Mouse (Mus musculus) lung, postnatal 10 days (tissue): Measurements from ENCODE around the gene Slc1a2.

Experiments
- DNase-seq: peaks from one replicate; pipeline ENCODE4 v3.0.0; 2021

Gene Slc1a2

DNA sequence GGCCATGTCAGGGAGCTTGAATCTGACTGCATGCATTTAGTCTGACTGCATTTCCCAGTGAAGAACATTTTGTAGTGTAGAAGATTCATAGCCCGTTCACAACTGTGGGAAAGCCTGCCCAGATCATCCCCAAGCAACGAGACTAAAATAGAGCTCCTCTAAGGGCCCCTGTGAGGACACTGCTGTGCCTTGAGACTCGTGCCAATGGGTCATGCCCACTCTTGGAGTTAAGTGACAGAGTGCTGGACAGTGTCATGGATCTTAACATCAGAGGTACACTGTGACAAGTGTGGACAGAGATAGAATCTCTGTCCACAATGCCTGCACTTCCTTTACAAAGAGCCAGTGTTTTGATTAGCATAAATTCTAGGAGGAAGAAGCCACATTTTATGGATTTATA lies 109.8 kb downstream of the Slc1a2 start:
- DNase-seq, result no peak

DNA sequence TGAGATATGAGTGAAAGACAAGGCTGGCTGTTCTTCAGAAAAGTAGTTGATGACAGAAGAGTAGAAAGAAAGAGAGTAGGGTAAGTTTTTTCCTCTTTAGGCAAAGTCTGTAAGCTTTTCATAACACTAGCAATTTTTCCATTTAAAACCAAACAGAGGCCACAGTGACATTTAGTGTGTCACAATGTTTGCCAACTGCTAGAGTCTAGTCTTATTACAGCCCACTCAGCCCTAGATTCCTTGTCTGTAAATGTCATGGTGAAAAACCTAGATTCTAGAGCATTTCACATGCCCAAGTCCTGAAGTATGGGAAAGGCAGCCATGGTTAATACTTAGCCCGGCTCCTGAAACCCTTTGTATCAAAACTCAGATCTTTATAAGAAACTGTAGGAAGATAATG lies 112.8 kb downstream of the Slc1a2 start:
- no peak for DNase-seq

DNA sequence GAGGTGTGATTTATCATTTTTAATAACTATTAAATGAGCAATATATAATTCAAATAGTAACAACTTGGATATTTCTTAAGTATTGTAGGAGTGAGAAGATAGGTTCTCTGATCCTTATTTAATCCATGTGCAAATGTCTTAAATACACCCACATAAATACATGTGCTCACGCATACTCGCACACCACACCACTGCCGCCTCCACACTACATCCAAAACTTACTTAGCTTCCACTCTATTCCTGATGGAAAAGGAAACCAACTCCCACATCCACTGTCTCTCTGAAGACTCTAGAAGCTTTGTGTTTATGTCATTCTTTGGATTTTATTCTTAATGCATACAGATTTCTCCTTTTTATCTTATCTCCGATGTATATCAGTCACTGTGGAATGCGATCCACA lies 113.8 kb downstream of the Slc1a2 start:
- no peak for DNase-seq

DNA sequence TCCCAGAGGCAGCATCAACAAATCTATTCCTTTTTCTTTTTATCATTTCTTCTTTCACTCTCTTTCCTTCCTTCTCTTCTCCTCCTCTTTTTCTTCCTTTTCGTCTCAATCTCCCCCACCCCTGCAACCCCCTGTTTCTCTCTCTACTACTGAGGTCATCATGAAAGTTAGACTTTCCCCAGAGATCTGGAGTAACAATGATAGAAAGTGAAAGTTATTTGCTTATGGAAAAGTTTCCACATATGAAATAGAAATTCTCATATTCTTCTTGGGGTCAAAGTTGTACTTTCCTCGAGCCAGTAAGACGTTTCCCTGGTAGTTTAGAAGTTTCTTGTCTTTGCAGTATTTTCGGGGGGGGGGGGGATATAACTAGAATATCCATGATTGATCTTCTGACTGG lies 116.2 kb downstream of the Slc1a2 start:
- no peak for DNase-seq

DNA sequence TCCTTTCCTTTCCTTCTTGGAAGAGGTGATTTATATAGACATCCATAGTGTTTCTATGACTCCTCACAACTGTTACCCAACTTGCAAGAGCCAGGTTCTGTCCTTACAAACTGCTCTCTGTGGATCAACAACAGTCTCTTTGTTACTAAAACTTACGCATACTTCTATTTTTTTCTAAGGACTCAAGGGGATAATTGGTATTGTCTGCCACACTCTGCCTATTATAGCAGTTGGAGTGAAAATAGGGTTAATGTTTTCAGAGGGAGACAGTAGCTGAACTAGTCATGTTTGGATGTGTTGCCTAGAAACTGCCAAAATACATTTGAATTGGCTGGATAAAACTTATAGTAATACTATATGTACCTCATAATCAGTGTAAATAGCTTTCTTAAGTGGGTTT lies 117.1 kb downstream of the Slc1a2 start:
- DNase-seq, result no peak

DNA sequence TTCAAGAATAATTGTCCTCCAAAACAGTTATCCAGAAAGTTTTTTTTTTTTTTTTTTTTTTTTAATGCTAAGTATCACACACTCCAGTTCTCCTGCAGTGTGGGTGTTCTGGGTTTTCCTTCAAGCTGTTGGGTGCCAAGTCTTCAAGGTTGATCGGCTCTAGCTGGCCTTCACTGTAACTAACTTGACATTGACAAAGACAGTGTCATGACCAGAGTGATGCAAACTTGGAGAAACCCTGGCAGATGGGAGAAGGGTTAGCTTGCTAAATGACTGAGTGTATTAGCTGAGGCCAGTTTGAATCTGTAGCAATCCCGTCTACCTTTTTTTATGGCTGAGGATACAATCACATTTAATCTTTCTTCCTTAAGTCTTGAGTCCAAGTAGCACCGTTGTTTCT lies 119.7 kb downstream of the Slc1a2 start:
- DNase-seq, result no peak

DNA sequence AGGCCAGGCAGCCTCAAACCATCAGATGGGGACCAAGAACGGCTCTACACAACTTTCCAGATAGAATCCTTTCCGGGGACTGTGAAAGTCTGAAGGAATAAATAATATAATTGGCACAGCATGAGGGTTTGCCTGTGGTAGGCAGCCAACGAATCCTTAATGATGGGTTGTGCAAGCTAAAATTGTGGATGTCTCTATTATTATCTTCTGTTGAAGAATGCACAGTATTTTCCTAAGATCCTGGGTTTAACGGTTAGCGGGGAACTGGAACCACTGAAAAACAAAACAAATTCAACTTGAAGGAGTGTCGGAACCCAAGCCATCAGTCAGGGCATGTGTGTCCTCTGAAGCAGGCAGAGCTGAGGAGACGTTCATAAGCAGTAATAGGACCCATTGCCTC lies 124.3 kb downstream of the Slc1a2 start:
- DNase-seq, result peak; percentile 22

DNA sequence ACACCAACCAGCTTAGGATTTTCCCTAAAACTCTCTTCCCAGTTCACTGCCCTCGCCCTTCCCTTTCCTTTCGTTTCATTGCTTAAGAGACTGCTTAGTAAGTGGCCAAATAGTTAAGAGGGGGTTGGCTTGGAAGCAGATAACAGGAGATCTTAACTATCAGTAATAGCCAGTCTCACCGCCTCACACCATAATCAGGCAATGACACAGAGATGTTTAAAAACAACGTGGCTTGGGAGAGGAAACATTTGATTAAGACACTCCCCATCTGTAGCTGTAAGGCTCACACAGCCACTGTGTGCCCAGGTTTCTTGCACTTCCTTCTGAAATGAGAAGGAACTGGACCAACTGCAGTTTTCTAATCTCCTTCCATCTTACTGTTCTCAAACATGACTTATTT lies 127.2 kb downstream of the Slc1a2 start:
- DNase-seq, result no peak

DNA sequence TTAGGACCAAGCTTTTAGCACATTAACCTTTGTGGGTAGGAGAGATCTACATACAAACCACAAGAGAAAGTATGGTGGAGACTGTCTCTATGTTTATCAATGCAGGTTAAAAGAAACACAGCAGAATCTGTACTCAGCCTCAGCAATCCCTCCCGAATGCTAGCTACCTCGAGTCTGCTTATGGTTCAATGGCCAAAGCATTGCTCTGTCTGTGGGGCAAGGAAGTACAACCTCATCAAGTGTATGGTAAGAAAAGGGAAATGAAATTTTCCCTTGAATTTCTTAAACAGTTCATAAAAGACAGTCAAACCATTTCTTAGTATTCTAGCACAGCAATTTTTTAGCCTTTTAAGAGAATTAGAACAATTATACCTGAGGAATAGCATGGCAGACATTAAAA lies 133.2 kb downstream of the Slc1a2 start:
- no peak for DNase-seq

DNA sequence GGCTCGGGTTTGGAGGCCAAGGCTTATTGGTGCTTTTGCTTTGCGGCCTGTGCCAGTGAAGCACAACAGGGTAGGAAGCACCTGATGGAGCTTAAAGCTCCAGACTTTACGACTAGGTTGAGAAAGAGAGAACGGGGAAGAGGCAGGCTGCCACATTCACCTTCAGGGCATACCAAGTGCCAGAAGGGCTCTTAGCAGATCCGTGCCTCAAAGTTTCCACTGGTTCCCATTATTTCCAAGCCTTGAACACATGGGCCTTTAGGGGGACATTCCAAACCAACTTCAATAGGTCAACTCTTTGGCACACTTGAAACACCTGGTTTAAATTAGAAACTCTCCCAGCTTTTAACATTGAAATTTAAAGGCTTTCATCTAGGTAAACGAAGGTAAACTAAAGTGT lies 134.3 kb downstream of the Slc1a2 start:
- DNase-seq, result no peak

DNA sequence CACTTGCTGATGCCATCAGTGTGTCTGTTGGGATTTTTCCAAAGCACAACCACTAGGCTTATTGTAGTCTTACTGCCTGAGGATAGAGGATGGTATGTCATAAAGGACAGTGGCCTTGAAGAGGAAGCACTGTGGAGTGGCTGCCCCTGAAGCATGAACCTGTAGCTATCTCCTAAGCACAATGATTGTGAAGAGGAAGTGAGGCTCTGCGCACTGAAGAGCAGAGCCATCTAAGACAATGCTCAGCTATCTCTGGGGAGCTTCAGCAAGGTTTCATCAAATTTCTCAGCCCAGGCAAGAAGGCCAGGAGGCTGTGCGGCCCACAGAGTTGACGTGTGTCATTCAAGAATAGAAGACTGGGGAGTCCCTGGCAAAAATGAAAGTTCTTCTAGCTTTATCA lies 136.6 kb downstream of the Slc1a2 start:
- no peak for DNase-seq

DNA sequence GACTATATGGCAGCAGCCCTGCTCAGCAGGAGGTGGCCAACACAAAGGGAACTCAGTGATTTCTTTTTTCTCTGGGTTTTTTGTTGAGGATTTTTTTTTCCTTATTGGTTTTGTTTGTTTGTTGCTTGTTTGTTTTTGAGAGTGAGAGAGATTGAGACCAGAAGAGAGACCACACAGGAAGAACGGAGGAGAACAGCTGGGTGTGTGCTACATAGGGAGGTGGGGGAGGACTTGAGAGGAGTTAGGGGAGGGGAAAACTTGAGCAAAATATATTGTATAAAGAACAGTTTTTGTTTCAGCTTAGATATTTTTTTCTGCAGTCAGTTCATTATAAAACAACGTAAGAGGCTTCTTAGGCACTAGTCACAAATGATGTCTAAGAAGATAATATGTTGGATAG lies 139.7 kb downstream of the Slc1a2 start:
- DNase-seq, result no peak

DNA sequence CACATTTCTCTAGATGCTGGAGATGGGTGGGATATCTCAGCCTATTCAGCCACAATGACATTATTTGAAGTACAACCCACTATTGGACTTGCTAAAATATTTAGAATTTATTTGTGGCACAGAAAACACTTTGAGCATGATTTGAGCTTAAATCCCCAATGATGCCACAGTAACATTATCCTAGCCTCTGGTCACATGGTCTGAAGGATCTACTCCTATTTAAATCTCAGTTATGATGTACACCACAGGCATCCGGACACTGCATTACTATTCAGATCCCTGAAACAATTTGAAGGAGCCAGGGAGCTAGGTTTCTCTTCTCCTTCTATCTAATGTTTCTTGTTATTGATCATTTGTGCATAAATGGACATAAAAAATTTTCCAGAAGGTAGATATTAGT lies 143.4 kb downstream of the Slc1a2 start:
- no peak for DNase-seq

DNA sequence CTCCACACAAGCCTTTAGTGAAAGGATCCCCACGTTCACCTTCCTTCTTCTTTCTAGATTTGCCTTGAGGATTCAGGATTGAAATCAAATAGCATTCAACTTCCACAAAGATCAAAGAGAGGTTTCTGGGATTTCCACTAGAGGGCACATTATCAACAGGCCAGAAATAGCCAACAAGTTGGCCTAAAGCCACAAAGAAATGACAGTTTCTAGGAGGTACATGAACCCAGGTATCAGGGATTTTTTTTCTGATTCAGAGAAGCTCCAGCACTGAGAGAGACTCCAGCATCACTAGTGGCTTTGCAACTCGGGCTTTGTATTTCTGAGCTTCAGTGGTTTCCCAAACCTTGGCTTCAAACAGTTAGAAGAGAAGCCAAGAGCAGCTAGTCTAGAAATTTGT lies 145.7 kb downstream of the Slc1a2 start:
- DNase-seq, result peak; percentile 71

DNA sequence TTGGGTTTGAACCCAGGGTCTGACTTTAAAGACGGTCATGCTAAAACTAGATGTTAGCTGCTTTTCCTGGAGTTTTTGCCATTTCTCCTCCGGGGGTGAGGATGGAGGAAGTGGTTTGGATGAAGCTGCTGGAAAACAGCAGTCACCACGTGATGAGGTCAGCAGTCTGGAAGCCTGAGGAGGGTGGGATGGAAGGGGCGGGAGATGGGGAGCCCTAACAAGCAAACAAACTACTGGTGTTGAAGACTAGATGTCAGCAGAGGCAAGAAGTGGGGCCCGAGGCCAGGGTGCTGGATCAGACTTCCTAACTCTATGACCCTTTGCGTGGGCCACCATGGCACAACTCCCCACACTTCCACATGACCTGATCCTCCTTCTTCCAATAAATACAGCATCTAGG lies 146.8 kb downstream of the Slc1a2 start:
- DNase-seq, result peak; percentile 74

DNA sequence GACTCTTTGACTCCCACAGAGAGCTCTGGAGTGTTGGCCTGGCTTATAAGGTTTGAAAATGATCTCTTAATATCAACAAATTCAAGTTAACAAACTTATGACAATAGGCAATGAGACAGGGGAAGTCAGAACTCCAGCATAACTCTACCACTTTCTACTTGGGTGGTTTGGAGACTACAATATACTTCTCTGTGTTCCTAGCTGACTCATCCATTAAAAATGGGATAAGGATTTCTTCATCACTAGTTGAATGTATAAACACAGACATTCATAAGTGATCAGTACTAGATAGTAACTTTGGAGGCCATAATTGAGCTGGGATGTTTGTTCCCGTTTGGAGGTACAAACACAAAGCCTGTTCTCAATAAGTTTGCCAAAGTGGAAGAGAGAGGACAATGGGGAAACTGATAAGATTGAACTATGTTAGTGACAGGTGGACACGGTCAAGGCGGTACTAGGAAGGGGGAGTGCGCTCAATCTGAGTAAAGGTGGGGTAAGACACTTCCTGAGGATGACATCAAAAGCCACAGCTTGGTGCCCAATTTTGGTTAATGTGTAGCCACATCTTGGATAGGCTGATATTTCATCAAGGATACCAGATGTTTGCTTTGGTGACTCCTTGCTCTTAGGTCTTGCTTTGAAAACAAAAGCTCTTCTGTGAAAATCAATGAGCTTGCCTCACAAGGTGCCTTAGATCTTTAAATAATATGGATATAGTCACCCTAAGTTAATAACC lies 147.5 kb downstream of the Slc1a2 start:
- no peak for DNase-seq

DNA sequence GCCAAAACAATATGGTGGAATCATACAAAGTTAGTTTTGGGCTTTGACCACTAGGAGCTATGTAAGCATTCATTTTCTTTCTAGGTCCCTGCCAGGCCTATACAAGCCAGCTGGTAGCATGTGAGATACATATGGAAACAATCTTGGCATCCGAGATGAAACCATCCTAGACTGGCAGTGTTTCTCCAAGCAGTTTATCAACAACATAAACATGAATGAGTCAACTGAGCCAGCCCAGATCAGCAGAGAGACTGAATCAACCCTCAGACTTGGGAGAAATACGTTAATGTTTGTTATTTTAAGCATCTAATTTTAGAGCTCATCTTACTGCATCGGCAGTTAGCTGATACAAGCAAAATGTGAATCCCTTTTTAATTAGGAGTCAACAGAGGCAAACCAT lies 149.2 kb downstream of the Slc1a2 start:
- DNase-seq, result no peak

DNA sequence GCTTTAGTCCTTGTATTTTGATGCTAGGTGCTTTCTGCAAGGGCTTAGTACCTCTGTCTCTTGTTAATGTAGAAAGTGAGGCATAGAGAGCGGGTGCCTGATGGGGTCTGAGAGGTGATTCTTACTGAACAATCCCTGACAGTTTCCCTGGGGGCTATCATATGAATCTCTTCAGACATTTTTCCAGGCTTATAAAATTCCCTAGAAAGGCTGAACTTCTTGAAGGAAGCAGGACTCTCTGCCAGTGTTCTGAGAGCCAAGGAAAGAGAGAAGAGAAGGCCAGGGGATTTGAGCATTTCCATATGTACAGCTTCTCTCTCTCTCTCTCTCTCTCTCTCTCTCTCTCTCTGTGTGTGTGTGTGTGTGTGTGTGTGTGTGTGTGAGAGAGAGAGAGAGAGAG lies 151.0 kb downstream of the Slc1a2 start:
- no peak for DNase-seq

DNA sequence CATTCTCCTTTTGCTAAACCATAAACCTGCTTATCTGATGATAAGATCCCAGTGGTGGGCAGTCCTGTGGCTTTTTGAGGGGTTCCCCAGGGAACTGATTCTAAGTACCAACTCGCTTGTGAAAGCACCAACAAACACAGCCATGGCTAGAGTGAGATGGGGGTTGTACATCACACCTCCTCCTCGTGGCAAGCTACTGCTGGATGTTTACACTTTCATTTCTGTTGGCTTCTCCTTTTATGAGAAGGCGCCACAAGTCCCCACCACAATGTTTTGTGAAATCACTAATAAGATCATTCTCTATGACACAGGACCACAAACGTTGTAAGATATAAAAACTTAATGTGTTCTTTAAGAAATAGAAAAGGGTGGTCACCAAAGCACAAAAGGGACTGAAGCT lies 154.3 kb downstream of the Slc1a2 start:
- peak; percentile 14 for DNase-seq

DNA sequence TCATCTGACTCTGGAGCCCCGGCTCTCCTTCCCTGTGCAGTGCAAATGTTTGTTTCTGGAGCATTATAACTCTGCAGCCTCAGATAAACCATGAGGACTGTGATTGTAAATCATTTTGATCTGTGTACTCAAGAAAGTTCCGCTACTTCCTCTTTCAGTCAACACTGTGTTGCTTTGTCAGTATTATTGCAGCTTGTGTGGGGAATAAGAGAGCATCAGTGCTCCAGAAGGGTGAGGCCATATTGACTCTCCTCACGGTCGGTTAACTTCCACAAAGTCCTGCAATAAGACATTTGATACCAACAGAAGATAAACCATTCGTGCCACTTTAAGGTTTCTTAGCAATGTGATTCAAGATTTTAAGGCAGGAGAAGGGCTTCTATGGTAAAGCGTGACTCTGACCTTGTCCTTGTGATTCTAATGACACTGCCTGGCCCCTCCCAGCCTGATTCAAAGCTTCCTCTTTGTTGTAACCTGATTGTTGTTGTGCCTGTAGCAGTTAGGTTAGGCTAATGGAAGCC lies 156.9 kb downstream of the Slc1a2 start:
- DNase-seq, result peak; percentile 60

DNA sequence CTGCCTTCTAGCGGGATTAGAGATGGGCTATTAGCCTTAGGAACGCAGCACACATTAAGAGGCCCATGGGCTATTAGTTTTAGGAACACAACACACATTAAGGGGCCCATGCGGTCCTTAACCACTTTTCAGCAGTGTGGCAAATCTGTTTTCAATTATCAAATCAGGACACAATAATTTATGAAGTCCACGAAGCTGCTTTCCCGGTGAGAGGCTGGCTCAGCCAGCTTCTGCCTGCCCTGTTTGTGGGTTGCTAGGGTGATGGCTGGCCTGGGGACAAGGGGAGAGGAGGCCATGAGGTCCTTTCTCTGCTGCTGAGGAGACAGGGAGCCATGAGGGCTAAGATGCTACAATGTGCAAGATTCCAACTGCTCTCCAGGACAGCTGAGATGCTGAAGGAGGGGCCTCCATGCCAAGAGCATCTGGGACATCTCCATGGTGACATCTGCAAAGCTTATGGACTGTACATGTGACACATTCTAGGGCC lies 161.8 kb downstream of the Slc1a2 start:
- peak; percentile 67 for DNase-seq

DNA sequence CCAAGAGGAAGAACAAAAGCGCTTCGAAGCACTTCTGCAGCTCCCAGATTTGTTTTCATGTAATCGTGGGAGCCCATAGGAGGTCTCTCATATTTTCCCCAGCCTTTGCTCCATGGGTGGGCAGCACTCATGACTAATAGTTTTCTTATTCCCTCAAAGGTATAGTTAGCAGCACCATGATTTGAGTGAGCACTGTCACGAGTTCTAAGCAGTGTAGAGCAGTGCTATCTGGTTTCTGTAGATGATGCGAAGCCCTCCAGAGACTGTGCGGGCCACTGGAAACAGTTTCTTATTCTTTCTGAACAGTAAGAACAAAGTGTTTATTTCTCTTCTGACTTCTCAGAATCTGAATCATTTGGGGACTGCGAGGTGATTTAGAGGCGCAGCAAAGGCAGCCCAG lies 162.3 kb downstream of the Slc1a2 start:
- DNase-seq, result no peak

DNA sequence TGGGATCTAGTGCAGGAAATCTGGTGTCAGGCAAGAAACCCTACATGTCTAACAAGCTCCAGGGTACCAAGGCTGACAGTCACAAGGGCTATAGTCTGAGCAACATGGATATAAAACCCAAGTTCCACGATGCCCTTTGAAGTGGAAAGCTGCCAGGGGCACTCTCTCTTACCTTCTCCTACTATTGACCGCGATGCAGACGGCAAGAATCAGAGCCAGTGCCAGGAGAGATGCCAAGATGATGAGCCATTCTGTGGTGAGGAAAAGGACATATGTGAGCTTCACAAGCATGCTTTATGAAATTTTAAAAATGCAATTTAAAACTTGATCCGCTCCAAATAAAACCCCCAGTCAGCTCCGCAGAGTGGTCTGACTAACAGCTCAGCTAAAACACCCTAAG lies 163.6 kb downstream of the Slc1a2 start:
- DNase-seq, result no peak

DNA sequence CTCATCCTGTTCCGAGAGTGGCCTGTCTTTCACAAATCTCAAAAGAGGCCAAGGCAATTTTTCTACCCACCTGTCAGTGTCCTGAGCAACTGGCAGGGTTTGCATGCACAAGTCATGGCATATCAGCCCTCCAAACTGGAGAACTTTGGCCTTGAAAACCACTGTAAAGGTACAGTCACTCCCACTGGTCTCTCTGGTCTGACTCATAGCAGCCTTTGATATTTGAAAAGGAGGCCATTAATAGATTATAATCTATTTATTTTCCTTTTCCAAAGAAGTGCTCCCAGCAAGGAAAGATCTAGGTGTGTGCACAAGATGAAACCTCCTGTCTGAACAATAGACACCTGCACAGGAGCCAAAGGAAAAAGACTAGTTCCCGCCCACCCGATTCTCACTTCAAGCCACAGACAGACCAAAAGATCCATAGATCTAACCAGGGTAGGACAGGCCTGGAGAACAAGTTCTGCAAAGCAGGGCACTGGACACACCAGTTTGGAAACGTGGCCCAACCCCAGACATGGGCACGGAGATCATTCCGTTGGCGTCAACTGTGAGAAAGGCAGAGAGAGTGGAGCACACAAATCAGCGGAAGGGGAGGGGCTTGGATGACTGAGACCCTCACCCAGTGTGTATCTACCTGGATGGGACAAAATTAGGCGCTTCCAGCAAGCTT lies 167.6 kb downstream of the Slc1a2 start:
- no peak for DNase-seq

DNA sequence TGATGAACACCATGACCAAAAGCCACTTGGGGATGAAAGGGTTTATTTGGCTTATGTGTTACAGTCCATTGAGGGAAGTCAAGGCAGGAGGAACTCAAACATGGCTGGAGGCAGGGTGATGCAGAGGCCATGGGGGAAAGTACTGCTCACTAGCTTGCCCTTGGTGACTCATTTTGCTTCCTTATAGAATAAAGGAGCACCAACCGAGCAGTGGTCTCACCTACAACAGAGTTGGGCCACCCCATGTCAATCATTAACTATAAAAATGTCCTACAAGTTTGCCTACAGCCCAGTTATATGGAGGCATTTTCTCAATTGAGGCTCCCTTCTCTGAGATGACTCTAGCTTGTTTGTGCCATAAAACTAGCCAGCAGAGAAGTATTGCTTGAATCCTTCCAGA lies 169.4 kb downstream of the Slc1a2 start:
- no peak for DNase-seq
